Mouse (Mus musculus) forebrain, postnatal 0 days (tissue): ENCODE data around the gene Rnf135. TPM values are rescaled to one million over a fixed set of nuclear protein-coding genes. Genes with fewer than 3 reads are reported as not detected.

ENCODE experiments used
- ATAC-seq: fragments of 200-750 bp; cut with Nextera tagmentation; 2 replicates; pipeline ENCODE4 v1.8.0; 2017; ENCODE audit warnings: mild to moderate bottlenecking, moderate library complexity
- DNase-seq: peaks from one replicate; pipeline ENCODE4 v3.0.0-alpha.2; 2015
- H3K27ac ChIP-seq: fragments of 300-500 bp; sonication (generic); 2 replicates; pipeline ENCODE4 v1.5.1; 2014; ENCODE audit warnings: low read depth, mild to moderate bottlenecking, antibody characterized with exemption, low read length, moderate library complexity, mixed read lengths
- H3K27me3 ChIP-seq: fragments of 300-500 bp; sonication (generic); 2 replicates; pipeline ENCODE4 v1.6.1; 2014; ENCODE audit warnings: mild to moderate bottlenecking, low read length, mixed read lengths; ENCODE audit not compliant: insufficient read depth
- H3K36me3 ChIP-seq: fragments of 300-500 bp; sonication (generic); 2 replicates; pipeline ENCODE4 v1.6.1; 2014; ENCODE audit warnings: mild to moderate bottlenecking, moderate library complexity; ENCODE audit not compliant: insufficient read depth
- H3K4me1 ChIP-seq: fragments of 300-500 bp; sonication (generic); 2 replicates; pipeline ENCODE4 v1.6.1; 2014; ENCODE audit warnings: antibody characterized with exemption; ENCODE audit not compliant: insufficient read depth
- H3K4me2 ChIP-seq: fragments of 300-500 bp; sonication (generic); 2 replicates; pipeline ENCODE4 v1.6.1; 2014; ENCODE audit warnings: low read depth, mild to moderate bottlenecking, moderate library complexity
- H3K4me3 ChIP-seq: fragments of 300-500 bp; sonication (generic); 2 replicates; pipeline ENCODE4 v1.5.1; 2014; ENCODE audit warnings: low read depth, low read length, mixed read lengths
- H3K9ac ChIP-seq: fragments of 300-500 bp; sonication (generic); 2 replicates; pipeline ENCODE4 v1.6.1; 2014; ENCODE audit warnings: mild to moderate bottlenecking
- H3K9me3 ChIP-seq: fragments of 300-500 bp; sonication (generic); 2 replicates; pipeline ENCODE4 v1.6.1; 2016; ENCODE audit warnings: low read length
- CTCF ChIP-seq: sonication (generic); IDR thresholded peaks from 2 replicates; pipeline ENCODE4 v1.5.1; 2016; ENCODE audit warnings: antibody characterized with exemption, control low read depth, low read depth
- WGBS: fragments of 180-500 bp; shearing (Covaris S2); extraction: QIAGEN DNeasy Blood & Tissue Kit; methylation state at CpG from one replicate; pipeline ENCODE4 v1.1.7; 2014; 5-methylcytosine and 5-hydroxymethylcytosine counted together
- polyA plus RNA-seq: library from polyadenylated mRNA; unstranded; fragments of >200 nt; fragmentation: Nextera tagmentation; extraction: Ambion mirVana; gene quantifications from 2 replicates; pipeline ENCODE4 v1.2.1, GENCODE M21; 2015
- total RNA-seq: library from RNA; depleted of rRNA; stranded (reverse); fragments of >200 nt; gene quantifications from 2 replicates; pipeline ENCODE4 v1.2.3, GENCODE M21; 2014; rRNA removed

Rnf135 gene
- total and polyA plus RNA-seq, 2 experiments from 2014 or later, result 2.0 to 3.1 TPM

DNA sequence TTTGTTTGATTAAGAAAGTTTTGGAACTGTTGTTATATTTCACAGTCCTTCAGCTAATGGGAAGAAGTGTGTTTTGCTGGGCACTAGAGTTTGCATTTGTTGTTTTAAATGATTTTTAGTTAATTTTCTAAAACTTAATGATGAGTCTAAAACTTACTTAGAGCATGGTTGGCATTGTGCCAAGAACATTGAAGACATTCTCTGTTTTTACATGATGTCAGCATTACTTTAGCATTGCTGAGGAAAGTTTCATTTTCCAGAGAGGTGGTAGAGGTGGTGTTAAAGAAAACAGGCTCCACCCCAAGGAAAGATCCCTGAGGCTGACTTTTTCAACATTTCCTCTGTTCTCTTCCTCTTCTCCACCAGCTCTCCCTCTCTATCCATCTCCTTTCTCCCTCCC lies 63.4 kb downstream of the Rnf135 start:
- no peak overlapping the region for H3K27ac ChIP-seq
- no peaks in the 10 kb centered on the region for H3K4me1 ChIP-seq
- H3K27me3 ChIP-seq, result no peaks in the 10 kb centered on the region
- H3K36me3 ChIP-seq, result peaks cover 59% of the 10 kb centered on the region
- H3K4me3 ChIP-seq, result no peak overlapping the region
- no peaks in the 10 kb centered on the region for H3K9me3 ChIP-seq
- TF ChIP-seq CTCF, result no peak
- no peak for ATAC-seq
- H3K4me2 ChIP-seq, result no peak overlapping the region
- no peak for DNase-seq
- H3K9ac ChIP-seq, result no peak overlapping the region

DNA sequence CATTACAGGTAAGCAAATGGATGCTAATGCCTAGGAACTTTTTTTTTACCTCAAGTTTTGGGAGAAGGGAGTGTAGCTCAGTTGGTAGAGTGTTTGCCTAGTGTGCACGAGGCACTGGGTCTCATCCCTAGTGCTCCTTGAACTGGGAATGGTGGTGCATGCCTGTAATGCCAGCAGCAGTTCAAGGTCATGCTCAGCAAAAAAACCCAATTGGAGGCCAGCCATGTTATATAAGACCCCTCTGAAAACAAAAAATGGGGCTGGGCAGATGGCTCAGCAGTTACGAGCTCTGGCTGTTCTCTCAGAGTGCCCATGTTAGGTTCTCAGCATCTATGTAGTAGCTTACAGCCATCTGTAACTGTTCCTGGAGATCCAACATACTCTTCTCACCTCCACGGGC lies 64.9 kb downstream of the Rnf135 start:
- TF ChIP-seq CTCF, result no peak
- no peaks in the 10 kb centered on the region for H3K4me1 ChIP-seq
- H3K4me3 ChIP-seq, result no peak overlapping the region
- peaks cover 51% of the 10 kb centered on the region for H3K36me3 ChIP-seq
- H3K27me3 ChIP-seq, result no peaks in the 10 kb centered on the region
- no peak for DNase-seq
- H3K4me2 ChIP-seq, result no peak overlapping the region
- ATAC-seq, result no peak
- H3K9me3 ChIP-seq, result no peaks in the 10 kb centered on the region
- no peak overlapping the region for H3K9ac ChIP-seq
- no peak overlapping the region for H3K27ac ChIP-seq
- WGBS, result 85% methylated on average over 3 of the region's 3 CpGs

Other genes starting within 250 kb of the Rnf135 start
- 30.7 and 37.5 TPM in 2 replicates for gene Utp6, start 221.5 kb upstream of the Rnf135 start, total RNA-seq
- gene Utp6, start 221.5 kb upstream of the Rnf135 start, polyA plus RNA-seq, result 18.5 and 29.4 TPM in 2 replicates
- gene Suz12, start 190.7 kb upstream of the Rnf135 start, total RNA-seq, result 25.8 and 34.8 TPM in 2 replicates
- gene Suz12, start 190.7 kb upstream of the Rnf135 start, polyA plus RNA-seq, result 7.3 and 8.1 TPM in 2 replicates
- gene Crlf3, start 102.9 kb upstream of the Rnf135 start, total RNA-seq, result 11.2 and 12.0 TPM in 2 replicates
- 9.6 TPM in 2 replicates for gene Crlf3, start 102.9 kb upstream of the Rnf135 start, polyA plus RNA-seq
- gene Atad5, start 94.5 kb upstream of the Rnf135 start, total RNA-seq, result 8.9 and 10.6 TPM in 2 replicates
- gene Atad5, start 94.5 kb upstream of the Rnf135 start, polyA plus RNA-seq, result 1.9 and 3.2 TPM in 2 replicates
- 18.9 and 19.9 TPM in 2 replicates for gene Tefm, start 41.7 kb upstream of the Rnf135 start, total RNA-seq
- gene Tefm, start 41.7 kb upstream of the Rnf135 start, polyA plus RNA-seq, result 23.7 and 25.6 TPM in 2 replicates
- 3.8 and 4.4 TPM in 2 replicates for gene Adap2, start 29.7 kb upstream of the Rnf135 start, total RNA-seq
- 2.2 and 3.2 TPM in 2 replicates for gene Adap2, start 29.7 kb upstream of the Rnf135 start, polyA plus RNA-seq
- 69.5 and 79.1 TPM in 2 replicates for gene Rhot1, start 25.2 kb downstream of the Rnf135 start, total RNA-seq
- gene Rhot1, start 25.2 kb downstream of the Rnf135 start, polyA plus RNA-seq, result 56.0 and 61.0 TPM in 2 replicates
- gene Rhbdl3, start 117.1 kb downstream of the Rnf135 start, total RNA-seq, result 3.8 and 6.7 TPM in 2 replicates
- 2.5 and 2.8 TPM in 2 replicates for gene Rhbdl3, start 117.1 kb downstream of the Rnf135 start, polyA plus RNA-seq
- 41.8 and 43.2 TPM in 2 replicates for gene 5730455P16Rik, start 194.2 kb downstream of the Rnf135 start, total RNA-seq
- gene 5730455P16Rik, start 194.2 kb downstream of the Rnf135 start, polyA plus RNA-seq, result 30.8 and 47.6 TPM in 2 replicates
- 250 and 264 TPM in 2 replicates for gene Zfp207, start 199.4 kb downstream of the Rnf135 start, total RNA-seq
- gene Zfp207, start 199.4 kb downstream of the Rnf135 start, polyA plus RNA-seq, result 163 and 171 TPM in 2 replicates
- 30.2 and 33.4 TPM in 2 replicates for gene Psmd11, start 244.8 kb downstream of the Rnf135 start, total RNA-seq
- 280 and 310 TPM in 2 replicates for gene Psmd11, start 244.8 kb downstream of the Rnf135 start, polyA plus RNA-seq